Mouse (Mus musculus) lung, embryonic 16.5 days (tissue): ENCODE results near the gene AI854703. TPM values are rescaled to one million over a fixed set of nuclear protein-coding genes. Genes with fewer than 3 reads are reported as not detected.

ENCODE experiments used
- ATAC-seq: fragments of 200-750 bp; cut with Nextera tagmentation; 2 replicates; pipeline ENCODE4 v1.8.0; 2017; ENCODE audit warnings: low read depth, mild to moderate bottlenecking, moderate library complexity
- H3K27ac ChIP-seq: fragments of 300-500 bp; sonication (generic); 2 replicates; pipeline ENCODE4 v1.5.1; 2014; ENCODE audit warnings: mild to moderate bottlenecking, control low read depth, low read length
- H3K27me3 ChIP-seq: fragments of 300-500 bp; sonication (generic); 2 replicates; pipeline ENCODE4 v1.6.1; 2014; ENCODE audit warnings: low read depth, low read length, mixed read lengths; ENCODE audit not compliant: control insufficient read depth, insufficient read depth
- H3K36me3 ChIP-seq: fragments of 300-500 bp; sonication (generic); 2 replicates; pipeline ENCODE4 v1.6.1; 2014; ENCODE audit warnings: low read length; ENCODE audit not compliant: control insufficient read depth, insufficient read depth
- H3K4me1 ChIP-seq: fragments of 300-500 bp; sonication (generic); replicated peaks from 2 replicates; pipeline ENCODE4 v1.6.1; 2014; ENCODE audit warnings: low read length, mixed read lengths; ENCODE audit not compliant: control insufficient read depth, insufficient read depth
- H3K4me2 ChIP-seq: fragments of 300-500 bp; sonication (generic); 2 replicates; pipeline ENCODE4 v1.6.1; 2014; ENCODE audit warnings: low read depth, low read length, control low read depth
- H3K4me3 ChIP-seq: fragments of 300-500 bp; sonication (generic); 2 replicates; pipeline ENCODE4 v1.5.1; 2014; ENCODE audit warnings: mild to moderate bottlenecking, low read length, control low read depth
- H3K9ac ChIP-seq: fragments of 300-500 bp; sonication (generic); 2 replicates; pipeline ENCODE4 v1.6.1; 2014; ENCODE audit warnings: low read length, control low read depth
- H3K9me3 ChIP-seq: fragments of 300-500 bp; sonication (generic); 2 replicates; pipeline ENCODE4 v1.6.1; 2016; ENCODE audit warnings: low read length; ENCODE audit not compliant: control insufficient read depth
- WGBS: fragments of 180-500 bp; shearing (Covaris S2); extraction: QIAGEN DNeasy Blood & Tissue Kit; methylation state at CpG from one replicate; pipeline ENCODE4 v1.1.7; 2014; 5-methylcytosine and 5-hydroxymethylcytosine counted together
- polyA plus RNA-seq: library from polyadenylated mRNA; unstranded; fragments of >200 nt; fragmentation: Nextera tagmentation; extraction: Ambion mirVana; gene quantifications from 2 replicates; pipeline ENCODE4 v1.2.1, GENCODE M21; 2015

Gene AI854703
- polyA plus RNA-seq: 0.41 and 0.57 TPM in 2 replicates

DNA sequence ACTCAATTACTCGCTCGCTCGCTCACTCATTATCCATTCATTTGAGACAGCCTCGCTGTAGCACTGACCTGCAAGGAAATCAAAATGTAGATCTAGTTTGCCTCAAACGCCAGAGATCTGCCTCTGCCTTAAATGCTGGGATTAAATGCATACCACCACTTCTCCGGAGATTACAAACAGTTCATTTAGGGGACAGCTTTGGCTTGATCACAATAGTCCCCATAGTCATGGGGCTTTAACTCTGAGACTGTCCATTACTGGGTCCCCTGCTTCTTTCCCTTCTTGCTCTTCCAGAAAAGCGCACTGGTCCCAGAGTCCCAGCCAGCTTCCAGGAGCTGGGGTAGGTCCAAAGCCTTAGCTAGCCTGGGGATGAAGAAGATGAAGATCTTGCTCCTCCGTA is at the start of gene AI854703:
AI854703 (plus strand) TSS at position 301 of the 400 bp plus-strand sequence.
- H3K4me3 ChIP-seq: peak within 1 kb of the TSS; percentile 54
- no peak within 1 kb of the TSS for H3K27ac ChIP-seq
- WGBS: 34% methylated on average over 8 of the region's 8 CpGs
- H3K9ac ChIP-seq: peak within 1 kb of the TSS; percentile 64
- H3K36me3 ChIP-seq: no peaks in the 10 kb centered on the region
- no peaks in the 10 kb centered on the region for H3K9me3 ChIP-seq
- H3K4me2 ChIP-seq: peak within 1 kb of the TSS; percentile 79
- no peak for ATAC-seq
- peaks cover 39% of the 10 kb centered on the region for H3K27me3 ChIP-seq
- H3K4me1 ChIP-seq: peaks cover 17% of the 10 kb centered on the region

DNA sequence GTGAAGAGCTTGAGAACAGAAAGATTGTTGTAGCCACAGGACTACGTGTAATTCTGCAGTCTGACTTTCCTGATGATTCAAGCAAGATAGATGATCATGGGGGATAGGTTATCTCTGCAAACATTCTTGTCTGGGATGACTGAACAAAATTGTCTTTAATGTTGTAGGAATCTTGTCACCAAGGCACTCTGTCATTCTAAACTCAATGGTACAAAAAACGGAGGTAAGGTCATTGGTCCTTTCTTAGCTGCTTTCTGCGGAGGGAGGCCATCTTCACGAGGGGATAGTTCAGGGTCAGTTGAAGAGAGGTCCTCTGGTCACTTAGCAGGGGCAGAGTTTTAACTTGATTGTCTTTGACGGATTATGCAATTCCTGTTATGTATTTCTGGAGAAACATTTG is 47.8 kb upstream of the AI854703 start:
- Histone ChIP-seq H3K27me3 (no peaks in the 10 kb centered on the region), H3K9me3 (no peaks in the 10 kb centered on the region), H3K4me3 (no peak overlapping the region), H3K27ac (peak overlapping the region; percentile 90), H3K36me3 (no peaks in the 10 kb centered on the region), H3K4me1 (peaks cover 6% of the 10 kb centered on the region; the same call in 1 of the 2 replicates), H3K4me2 (peak overlapping the region; percentile 33; the same call in 1 of the 2 replicates), H3K9ac (no peak overlapping the region)
- ATAC-seq: no peak
- 17% methylated on average over 5 of the region's 5 CpGs for whole genome bisulfite sequencing

DNA sequence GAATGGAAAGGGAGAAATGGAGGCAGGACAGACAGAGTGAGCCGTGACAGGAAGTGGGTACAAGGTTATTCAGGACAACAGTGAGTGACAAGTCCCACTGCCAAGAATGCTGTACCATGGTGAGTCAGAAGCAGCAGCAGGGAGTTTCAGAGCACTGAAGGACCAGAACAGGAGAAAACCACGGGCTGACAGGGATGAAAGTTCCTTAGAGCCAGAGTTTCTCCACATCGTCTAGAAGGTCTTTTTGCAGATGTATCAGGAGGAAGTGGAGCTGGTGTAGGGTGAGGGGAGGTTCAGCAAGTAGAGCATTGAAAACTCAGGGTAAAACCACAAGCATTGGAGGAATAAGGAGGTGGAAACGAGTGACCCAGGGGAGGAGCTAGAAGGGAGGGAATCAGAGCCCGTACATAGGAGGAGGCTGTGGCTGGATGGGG is 47.3 kb upstream of the AI854703 start:
- H3K27ac ChIP-seq: peak overlapping the region; percentile 90
- H3K4me2 ChIP-seq: peak overlapping the region; percentile 33; the same call in 1 of the 2 replicates
- no peak overlapping the region for H3K4me3 ChIP-seq
- peaks cover 6% of the 10 kb centered on the region; the same call in 1 of the 2 replicates for H3K4me1 ChIP-seq
- ATAC-seq: peak; percentile 85
- peak overlapping the region; percentile 36 for H3K9ac ChIP-seq
- H3K27me3 ChIP-seq: no peaks in the 10 kb centered on the region
- no peaks in the 10 kb centered on the region for H3K9me3 ChIP-seq
- WGBS: 15% methylated on average over 5 of the region's 5 CpGs
- no peaks in the 10 kb centered on the region for H3K36me3 ChIP-seq

DNA sequence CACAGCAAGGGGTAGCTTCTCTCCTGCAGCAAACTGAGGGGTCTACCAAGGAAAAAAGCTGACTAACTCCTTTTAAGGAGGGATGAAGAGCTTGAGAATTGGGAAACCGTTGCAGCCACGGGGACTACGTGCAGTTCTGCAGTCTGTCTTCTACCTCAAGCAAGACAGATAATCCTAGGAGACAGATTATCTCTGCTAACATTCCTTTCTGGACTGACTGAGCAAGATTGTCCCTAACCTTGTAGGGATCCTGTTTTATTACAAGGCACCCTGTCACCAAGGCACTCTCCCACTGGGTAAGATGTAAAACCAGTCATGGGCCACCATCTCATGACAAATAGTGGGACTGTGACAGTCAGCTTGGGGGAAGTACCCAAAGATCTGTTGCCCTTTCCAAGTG is 45.3 kb upstream of the AI854703 start:
- ATAC-seq: no peak
- Histone ChIP-seq H3K36me3 (no peaks in the 10 kb centered on the region), H3K9ac (no peak overlapping the region), H3K27me3 (no peaks in the 10 kb centered on the region), H3K9me3 (no peaks in the 10 kb centered on the region), H3K4me1 (peaks cover 6% of the 10 kb centered on the region; the same call in 1 of the 2 replicates), H3K4me3 (no peak overlapping the region), H3K27ac (no peak overlapping the region), H3K4me2 (no peak overlapping the region)
- 40% methylated on average over 3 of the region's 3 CpGs for WGBS

- no peak for ATAC-seq
- Histone ChIP-seq H3K27me3 (no peaks in the 10 kb centered on the region), H3K27ac (no peak overlapping the region), H3K9me3 (no peaks in the 10 kb centered on the region), H3K4me3 (no peak overlapping the region), H3K9ac (no peak overlapping the region), H3K4me1 (peaks cover 6% of the 10 kb centered on the region; the same call in 1 of the 2 replicates), H3K4me2 (no peak overlapping the region), H3K36me3 (no peaks in the 10 kb centered on the region)
- WGBS: 68% methylated on average over 3 of the region's 3 CpGs
These were observed 44.5 kb upstream of the AI854703 start for GRCm38 (mm10) chr6:48582037-48582436.

GRCm38 (mm10) chr6:48589194-48589750 is 37.3 kb upstream of the AI854703 start, which contains the start of gene Gm45021:
Gene Gm45021 (plus strand): TSS chr6:48589610.
- no peaks in the 10 kb centered on the region for H3K36me3 ChIP-seq
- no peak for ATAC-seq
- H3K4me3 ChIP-seq: no peak within 1 kb of the TSS
- WGBS: 14% methylated on average over 6 of the region's 6 CpGs
- H3K27ac ChIP-seq: no peak within 1 kb of the TSS
- 0 out of 2 replicates have a peak within 1 kb of the TSS, but pooled peaks have one; percentile 19 for H3K9ac ChIP-seq
- no peaks in the 10 kb centered on the region for H3K27me3 ChIP-seq
- H3K4me1 ChIP-seq: peaks cover 5% of the 10 kb centered on the region
- H3K9me3 ChIP-seq: no peaks in the 10 kb centered on the region
- no peak within 1 kb of the TSS for H3K4me2 ChIP-seq

DNA sequence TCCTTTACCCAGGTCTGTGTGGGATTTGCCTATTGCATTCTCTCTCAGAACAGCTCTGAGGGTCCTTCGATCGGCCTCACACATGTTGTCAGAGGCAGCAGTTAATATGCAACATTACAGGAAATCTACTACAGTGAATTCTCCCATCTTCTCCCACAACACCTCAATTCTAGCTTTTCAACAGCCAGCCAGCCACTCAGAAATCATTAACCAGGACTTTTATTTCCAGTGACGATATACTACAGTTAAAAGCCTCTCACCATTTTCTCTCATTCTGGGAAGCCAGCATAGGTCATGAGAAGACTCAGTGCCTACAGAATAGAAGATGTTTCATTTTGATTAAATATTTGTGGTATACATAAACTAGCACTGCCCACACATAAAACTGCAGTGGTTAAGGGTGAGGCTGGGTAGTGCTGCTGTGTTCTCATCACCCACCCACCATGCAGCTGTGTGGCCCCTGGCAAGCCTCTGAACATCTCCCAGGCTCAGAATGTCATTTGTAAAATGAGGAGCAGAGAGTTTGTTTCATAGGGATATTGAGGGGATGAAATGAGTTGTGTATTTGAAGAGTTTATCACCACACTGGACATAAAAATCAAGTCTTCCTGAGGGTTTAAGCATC is 35.2 kb upstream of the AI854703 start:
- WGBS: 85% methylated on average over 3 of the region's 3 CpGs
- no peak overlapping the region for H3K27ac ChIP-seq

GRCm38 (mm10) chr6:48591871-48592270 is 34.7 kb upstream of the AI854703 start:
- WGBS: 86% methylated on average over 6 of the region's 6 CpGs
- peaks cover 15% of the 10 kb centered on the region for H3K4me1 ChIP-seq
- no peak for ATAC-seq

More for the DNA sequence above, 35.2 kb upstream of the AI854703 start:
- H3K4me1 ChIP-seq: peaks cover 15% of the 10 kb centered on the region
- H3K27me3 ChIP-seq: no peaks in the 10 kb centered on the region
- no peak overlapping the region for H3K9ac ChIP-seq
- peaks cover 7% of the 10 kb centered on the region for H3K36me3 ChIP-seq
- H3K4me2 ChIP-seq: no peak overlapping the region
- H3K4me3 ChIP-seq: no peak overlapping the region
- no peak for ATAC-seq
- peaks cover 8% of the 10 kb centered on the region for H3K9me3 ChIP-seq

GRCm38 (mm10) chr6:48593158-48594042 is 33.2 kb upstream of the AI854703 start, which contains the start of the genes Repin1 and Gm44965:
Gene Repin1 (plus strand): TSS chr6:48593883.
Gene Gm44965 (plus strand): TSS chr6:48593941.
- peak; percentile 96 for ATAC-seq
- 5% methylated on average over 39 of the region's 45 CpGs for WGBS
- H3K9ac ChIP-seq: peak within 1 kb of the TSS; percentile 95
- H3K27me3 ChIP-seq: no peaks in the 10 kb centered on the region
- H3K9me3 ChIP-seq: peaks cover 25% of the 10 kb centered on the region
- H3K4me3 ChIP-seq: peak within 1 kb of the TSS; percentile 87
- H3K4me1 ChIP-seq: peaks cover 15% of the 10 kb centered on the region
- peaks cover 27% of the 10 kb centered on the region for H3K36me3 ChIP-seq
- peak within 1 kb of the TSS; percentile 81 for H3K4me2 ChIP-seq
- H3K27ac ChIP-seq: peak within 1 kb of the TSS; percentile 90

More at GRCm38 (mm10) chr6:48591871-48592270, 34.7 kb upstream of the AI854703 start:
- no peaks in the 10 kb centered on the region for H3K27me3 ChIP-seq
- H3K4me3 ChIP-seq: no peak overlapping the region
- H3K27ac ChIP-seq: no peak overlapping the region
- no peak overlapping the region for H3K9ac ChIP-seq
- peaks cover 13% of the 10 kb centered on the region for H3K9me3 ChIP-seq
- no peak overlapping the region for H3K4me2 ChIP-seq
- H3K36me3 ChIP-seq: peaks cover 12% of the 10 kb centered on the region
